Mouse (Mus musculus) urinary bladder, postnatal 10 days (tissue): Measurements from ENCODE around the gene Msh3.

ENCODE experiments used
- DNase-seq: peaks from one replicate; pipeline ENCODE4 v3.0.0; 2022; ENCODE audit warnings: low spot score

The Msh3 gene

DNA sequence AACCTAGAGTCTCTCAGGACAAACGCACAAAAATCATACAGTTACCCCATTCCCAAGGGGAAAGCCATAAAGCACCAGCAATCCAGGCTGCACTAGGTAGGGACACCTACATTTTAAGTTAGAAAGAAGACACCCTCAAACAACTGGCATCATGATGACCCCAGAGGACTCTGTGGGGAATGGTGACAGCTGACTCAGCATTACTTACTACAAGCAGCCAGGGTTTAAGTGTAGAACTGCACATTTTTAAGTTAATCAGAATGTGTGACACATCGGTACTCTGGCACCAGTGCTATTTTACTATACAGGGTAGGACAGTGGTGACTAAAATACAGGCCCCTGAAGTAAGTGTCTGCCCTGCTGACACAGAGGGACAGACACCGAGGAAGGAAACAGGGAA is 24.2 kb downstream of the Msh3 start:
- DNase-seq = no peak

GRCm38 (mm10) chr13:92328000-92328399 is 26.8 kb downstream of the Msh3 start:
- no peak for DNase-seq

GRCm38 (mm10) chr13:92326030-92326429 is 28.8 kb downstream of the Msh3 start:
- DNase-seq = no peak

DNA sequence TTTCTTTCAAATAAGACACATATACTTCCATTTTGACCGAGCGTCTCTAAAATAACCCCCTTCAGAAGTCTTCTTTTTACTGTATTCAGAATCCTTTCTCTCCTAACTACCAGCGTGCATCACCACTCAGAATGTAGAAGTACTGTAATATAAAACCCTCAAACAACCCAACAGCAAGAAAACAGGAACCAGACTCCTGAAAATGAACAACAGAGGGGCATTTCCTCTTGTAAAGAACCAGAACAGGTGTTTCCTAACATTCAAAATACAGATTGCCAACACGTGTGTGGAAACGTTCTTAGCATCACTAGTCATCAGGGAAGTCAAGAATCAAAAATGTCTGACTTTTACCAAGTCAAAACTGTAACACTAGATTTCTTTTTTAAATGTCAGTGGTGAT is 34.0 kb downstream of the Msh3 start:
- no peak for DNase-seq

GRCm38 (mm10) chr13:92314613-92315012 is 40.2 kb downstream of the Msh3 start:
- DNase-seq = no peak

GRCm38 (mm10) chr13:92305680-92306079 is 49.1 kb downstream of the Msh3 start, which contains the start of gene Gm20379:
Gm20379 (plus strand) TSS chr13:92305980.
- DNase-seq = no peak

DNA sequence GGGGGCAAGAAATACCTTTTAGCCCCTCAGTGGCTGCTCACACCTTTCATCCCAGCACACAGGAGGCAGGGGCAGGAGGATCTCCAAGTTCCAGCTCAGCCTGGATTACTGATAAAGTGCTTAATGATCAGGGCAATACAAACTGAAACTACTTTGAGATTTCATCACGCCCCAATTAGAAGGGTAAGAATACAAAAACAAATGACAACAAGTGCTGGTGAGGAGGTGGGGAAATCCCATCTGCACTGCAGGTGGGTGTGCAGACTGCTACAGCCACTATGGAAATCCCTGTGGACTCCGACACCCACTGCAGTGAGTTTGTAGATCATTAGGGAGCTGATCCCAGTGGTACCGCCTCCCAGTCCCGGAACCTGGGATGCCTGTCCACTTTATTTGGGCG is 50.5 kb downstream of the Msh3 start:
- DNase-seq = no peak

DNA sequence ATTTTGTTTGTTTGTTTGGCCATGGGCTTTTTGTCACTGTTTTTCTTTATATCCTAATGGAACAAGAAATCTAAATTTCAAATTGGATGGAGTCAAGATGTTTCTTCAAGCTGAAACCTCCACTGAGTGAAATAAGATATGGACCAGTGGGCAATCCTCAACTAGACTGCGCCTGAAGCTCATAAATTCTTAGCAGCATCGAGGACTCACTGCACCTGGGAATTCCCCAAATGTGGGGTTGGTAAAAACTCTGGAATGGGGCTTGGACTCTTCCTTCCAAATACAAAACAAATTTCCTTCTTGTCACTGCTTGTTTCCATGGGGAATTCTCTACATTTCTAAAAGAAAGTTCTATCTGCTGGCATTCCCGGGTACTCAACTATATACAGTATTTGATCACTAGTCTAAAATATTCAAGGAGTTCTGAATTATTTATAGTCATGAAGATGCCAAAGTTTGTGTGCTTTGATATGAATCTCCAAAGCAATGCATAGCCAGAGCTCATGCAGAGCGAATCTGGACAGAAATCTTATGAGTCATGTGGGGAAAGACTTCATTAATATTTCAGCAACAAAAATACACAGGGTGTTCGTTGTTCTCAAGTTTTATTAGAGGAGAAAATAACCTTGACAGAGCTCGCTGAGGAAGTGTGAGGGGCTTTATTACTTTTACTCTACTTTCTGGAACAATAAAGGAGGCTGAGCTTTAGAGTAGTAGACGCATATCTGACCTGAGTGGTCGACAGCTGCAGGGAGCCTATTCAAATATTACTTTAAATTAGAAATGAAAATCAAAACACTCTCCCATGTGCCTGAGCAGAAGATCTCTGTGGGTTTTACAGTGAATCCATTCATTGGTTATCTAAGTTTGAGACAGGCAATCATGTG is 51.5 kb downstream of the Msh3 start:
- no peak for DNase-seq

- no peak for DNase-seq
These were observed 52.3 kb downstream of the Msh3 start for GRCm38 (mm10) chr13:92302466-92302865.

DNA sequence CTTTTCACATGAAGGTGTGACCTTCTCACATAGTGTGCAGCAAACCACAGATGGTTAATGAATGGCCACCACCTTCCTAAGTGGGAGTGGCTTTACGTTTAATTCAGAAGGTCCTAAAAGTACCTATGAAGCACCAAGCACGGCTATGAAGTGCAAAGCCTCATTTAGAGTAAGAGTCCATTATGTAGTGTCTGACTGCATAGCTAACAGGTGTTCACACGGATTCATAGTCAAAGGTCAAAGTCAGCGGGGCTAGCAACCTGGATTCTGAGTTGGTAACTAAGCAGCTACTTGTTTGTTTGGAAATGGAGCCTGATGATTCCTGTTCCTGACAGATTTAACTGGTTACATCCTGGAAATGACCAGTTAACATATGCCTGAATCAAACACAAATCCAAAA is 53.0 kb downstream of the Msh3 start:
- DNase-seq = no peak

DNA sequence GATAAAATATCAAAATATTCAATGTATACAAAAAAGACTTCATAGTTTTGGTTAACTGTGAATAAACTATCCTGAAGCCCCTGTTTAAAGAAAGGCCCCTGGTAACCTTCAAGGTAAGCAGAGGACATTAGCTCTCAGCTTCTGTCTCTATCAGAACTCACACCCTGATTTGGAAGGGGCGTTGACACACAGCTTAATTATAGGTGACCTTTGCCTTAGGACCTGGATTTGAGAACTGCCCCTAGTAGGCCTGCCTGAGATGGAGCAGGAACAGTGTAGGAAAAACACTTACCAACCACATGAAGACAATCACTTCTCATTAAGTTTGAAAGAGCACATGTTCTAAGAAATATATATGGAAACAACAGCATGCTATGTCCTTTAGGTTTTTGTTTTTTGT is 55.3 kb downstream of the Msh3 start:
- no peak for DNase-seq

DNA sequence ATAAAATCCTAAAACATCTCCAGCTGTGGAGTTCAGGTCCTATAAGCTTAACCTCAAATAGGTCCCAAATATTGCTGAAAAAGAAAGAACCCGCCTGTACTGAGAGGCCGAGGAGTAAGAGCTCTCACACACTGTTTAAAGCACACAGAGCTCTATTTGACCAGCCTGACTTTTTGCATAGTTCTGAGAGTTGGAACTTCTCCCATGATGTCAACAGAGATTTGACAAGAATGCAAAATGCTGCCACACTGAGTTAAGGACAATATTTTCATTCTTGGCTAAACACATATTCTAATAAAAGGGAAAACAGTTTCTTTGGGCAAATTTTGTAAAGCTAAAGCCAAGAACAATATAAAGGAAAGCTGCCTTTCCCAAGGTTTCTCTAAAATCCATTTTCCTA is 57.8 kb downstream of the Msh3 start:
- no peak for DNase-seq

GRCm38 (mm10) chr13:92296490-92296889 is 58.3 kb downstream of the Msh3 start:
- no peak for DNase-seq

DNA sequence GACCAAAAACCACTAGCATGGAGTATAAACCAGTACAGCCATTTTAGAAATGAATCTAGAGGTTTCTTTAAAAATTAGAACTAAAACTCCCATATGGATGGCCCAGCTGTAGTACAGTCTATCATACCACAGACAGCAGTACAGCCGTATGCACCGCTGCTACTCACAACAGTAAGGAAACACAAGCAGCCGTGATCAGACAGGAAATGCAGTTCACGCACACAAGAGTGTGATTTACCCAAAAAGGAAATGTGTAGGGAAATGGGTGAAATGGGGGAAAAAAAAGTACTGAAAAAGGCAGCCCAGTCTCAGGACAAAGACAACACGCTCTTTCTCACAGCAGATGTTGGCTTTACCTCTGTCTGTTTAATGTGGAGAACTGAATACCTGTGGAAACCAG is 60.9 kb downstream of the Msh3 start:
- no peak for DNase-seq

DNA sequence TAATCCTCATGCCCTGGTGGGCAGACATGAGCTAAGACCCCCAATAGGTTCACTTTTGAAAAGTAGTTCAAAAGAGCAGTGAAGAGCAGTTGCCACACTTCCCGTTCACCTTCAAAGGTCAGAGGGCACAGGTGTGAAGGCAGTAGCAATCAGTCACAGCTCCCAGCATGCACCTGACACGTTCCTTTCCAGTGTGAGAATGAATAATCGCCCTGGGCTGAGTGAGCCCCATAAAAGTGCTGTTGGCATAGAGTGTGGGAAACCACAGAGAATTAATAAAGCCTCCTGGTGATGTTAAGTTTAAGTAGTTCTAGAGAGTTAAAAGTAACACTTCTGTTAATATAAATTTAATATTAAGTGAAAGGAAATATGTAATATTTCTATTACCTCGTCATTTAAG is 63.2 kb downstream of the Msh3 start:
- no peak for DNase-seq

DNA sequence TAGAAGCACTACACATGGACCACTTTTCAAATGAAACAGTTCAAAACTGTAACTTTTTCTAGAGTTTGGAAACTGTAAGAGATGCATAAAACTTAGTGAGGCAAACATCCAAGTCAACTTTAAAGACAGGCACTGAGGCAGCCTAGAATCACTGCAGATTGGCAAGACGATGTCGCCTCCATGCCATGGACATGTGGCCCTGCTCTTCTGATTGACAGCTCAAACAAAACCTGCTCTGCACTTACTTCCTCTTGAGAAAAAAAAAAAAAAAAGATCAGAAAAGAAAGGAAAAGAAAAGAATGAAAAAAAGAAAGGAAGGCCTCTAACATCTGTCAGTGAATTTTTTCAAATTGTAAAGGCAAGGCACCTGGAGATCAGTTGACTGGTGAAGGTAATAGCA is 77.8 kb downstream of the Msh3 start:
- DNase-seq = no peak

DNA sequence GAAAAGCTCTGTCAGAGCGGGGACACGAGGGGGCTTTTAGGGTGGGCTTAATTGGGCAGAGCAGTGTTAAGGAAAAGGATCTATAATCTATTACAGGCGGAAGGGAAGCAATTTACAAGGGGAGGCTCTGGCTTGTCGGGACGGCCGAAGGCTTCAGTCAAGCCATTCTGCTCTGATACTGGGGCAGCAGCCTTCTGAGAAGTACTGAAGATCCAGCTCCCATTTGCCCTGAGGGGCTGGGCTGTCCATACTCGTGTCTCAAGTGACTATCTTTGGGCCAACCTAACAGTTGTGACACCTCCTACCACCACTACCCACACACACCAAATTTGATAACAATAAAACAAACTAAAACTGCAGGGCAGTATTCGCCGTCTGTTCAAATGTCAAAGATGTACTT is 79.5 kb downstream of the Msh3 start:
- no peak for DNase-seq

DNA sequence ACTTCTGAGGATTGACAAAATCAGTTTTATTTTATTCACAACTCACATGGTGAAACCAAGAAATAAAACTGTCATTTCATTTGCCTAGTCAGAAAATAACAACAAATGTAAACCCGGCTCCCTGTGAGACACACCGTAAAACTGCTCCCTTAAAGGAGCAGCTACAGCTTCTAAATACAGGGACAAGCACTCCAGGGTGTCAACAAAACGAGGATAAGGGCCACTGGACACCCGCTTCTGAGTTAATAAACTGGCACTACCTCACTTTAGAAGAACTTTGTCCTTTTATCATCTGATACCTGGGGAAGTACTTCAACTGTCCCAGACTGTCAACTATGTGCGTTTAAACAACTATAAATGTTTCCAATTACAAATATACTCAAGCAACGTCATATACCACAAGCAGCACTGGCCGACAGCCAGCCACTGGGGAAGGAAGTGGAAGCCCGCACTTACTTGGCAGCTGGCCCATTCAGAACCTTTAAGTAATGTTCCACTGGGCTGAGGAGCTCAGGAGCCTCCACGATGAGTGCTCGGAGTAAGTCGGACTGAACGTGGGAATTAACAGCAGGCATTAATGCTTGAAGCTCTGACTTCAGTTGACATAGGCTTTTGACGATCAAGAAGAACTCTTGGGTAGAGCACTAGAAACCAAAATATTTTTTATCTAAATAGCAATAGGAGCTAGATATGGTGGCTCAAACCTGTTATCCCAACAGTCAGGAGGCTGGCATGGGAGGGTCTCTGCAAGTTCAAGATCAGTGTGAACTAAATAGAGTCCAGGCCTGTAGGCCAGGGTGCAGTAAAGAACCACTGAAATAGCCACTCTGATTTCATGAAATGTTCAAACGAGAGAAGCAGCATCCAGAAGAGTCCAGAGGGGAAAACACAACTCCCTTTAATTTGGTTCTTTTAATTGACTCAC is 80.3 kb downstream of the Msh3 start:
- DNase-seq = no peak

GRCm38 (mm10) chr13:92267076-92267475 is 87.7 kb downstream of the Msh3 start:
- DNase-seq = no peak

DNA sequence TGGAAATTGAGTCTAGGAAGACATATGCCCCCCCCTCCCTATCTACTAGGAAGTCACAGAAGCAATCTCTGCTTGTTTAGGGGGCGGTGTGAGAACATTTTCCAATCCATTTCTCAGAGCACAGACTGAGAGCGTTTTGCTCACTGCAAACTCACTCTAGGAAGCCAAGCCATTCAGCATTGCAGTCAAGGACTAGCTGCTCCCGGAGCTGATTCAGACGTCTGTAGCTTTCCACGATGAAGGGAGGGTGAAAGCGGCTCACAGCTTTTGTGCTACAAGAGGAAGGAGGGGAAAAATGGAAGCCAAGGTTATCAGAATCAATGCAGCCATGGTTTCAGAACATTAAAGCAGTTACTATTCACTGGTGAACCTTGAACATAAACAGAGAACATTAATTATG is 91.2 kb downstream of the Msh3 start:
- DNase-seq = no peak

- no peak for DNase-seq
These were observed 93.5 kb downstream of the Msh3 start for GRCm38 (mm10) chr13:92261329-92261728.

DNA sequence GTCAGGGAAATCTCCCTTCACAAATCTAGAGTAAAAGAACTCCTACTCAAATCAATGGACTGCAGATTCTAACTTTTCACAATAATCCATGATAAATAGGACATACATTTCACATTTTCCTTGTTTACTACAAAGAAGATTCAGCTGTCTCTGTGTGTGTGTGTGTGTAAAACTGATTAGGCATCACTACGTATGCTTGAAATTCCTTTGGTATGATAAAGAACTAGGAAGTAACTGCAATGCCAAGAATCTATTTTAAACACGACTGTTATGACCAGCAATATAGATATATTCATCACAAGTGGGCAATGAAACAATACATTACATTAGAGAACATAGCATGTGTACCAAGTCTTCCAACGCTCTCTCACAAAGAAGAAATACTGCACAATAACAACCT is 99.3 kb downstream of the Msh3 start:
- no peak for DNase-seq

DNA sequence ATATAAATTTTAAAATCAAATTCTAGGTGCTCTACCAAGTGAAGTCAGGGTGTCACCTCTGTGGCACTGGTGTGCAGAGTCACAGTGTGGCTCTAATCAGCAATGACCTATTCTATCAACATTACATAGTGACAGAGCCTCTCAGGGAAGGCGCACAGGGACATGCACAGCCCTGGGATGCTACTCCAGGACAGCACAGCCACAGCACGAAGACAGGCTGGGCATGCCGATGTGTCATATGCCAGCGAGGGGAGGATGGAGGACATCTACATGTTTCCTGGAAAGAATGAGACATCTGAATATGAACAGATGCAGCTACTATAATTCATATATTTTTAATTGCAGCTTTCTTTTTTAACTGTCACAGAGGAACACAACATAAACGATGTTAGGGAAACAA is 101.0 kb downstream of the Msh3 start:
- DNase-seq = no peak
